Mouse (Mus musculus): ENCODE results near the gene Camta1.
"Not testable (repeated sequence)": the region's sequence is repeated elsewhere in the genome, so short reads cannot be mapped to it uniquely, and the experiment has no call there.

Camta1 gene

DNA sequence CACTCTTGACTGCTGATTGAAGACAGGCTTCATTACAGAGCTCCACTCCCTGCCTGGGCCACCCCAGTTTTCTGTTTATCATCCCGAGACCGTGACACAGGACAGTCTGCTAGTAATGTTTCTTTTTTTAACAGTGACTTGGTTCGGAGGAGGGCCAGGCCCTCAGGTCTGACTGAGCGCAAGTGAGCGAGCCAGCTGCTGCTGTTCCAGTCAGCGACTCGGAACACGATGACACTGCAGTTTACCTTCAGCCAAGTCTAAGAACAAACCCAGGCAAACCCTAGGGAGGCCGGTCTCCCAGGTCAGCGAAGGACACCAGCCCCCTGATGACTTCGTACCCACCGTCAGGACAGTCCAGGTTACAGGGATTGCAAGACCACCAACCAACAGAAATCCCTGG is 959.6 kb downstream of the Camta1 start:
- no peak for DNase-seq (ENCODE audit: low read depth, low spot score)

DNA sequence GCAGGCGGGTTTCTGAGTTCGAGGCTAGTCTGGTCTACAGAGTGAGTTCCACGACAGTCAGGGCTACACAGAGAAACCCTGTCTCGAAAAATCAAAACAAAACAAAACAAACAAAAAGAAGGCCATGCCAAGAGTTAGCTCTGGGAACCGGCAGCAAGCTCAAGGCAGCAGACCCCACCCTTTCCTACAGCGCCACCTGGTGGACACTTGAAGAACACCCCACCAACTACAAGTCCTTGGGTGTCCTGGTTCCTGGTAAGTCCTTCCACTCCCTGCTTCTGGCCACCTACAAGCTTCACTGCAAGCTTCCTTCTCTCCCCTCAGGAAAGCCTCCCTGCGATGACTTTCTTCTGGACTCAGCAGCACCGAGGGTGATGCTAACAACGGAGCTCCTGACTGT is 960.0 kb downstream of the Camta1 start:
- peak; percentile 85 for DNase-seq (ENCODE audit: low read depth, low spot score)

DNA sequence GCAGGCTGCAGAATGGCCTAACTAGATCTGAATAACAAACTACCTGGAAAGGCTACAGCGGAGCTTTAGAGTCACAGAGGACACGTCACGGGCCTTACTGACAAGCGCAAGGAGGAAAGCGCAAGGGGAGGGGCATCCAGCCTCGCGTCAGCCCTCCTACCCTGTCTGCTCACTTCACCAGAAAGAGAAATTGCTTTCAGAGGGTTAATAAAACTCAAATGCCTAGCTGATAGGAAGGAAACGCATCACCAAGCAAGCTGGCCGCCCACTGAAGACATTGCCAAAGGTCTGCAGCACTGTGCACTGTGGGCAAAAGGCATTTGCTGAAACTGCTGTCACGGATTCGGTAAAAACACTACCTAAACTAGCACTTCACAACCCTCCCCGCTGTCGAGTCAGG is 961.2 kb downstream of the Camta1 start:
- DNase-seq (ENCODE audit: low read depth, low spot score) = no peak

DNA sequence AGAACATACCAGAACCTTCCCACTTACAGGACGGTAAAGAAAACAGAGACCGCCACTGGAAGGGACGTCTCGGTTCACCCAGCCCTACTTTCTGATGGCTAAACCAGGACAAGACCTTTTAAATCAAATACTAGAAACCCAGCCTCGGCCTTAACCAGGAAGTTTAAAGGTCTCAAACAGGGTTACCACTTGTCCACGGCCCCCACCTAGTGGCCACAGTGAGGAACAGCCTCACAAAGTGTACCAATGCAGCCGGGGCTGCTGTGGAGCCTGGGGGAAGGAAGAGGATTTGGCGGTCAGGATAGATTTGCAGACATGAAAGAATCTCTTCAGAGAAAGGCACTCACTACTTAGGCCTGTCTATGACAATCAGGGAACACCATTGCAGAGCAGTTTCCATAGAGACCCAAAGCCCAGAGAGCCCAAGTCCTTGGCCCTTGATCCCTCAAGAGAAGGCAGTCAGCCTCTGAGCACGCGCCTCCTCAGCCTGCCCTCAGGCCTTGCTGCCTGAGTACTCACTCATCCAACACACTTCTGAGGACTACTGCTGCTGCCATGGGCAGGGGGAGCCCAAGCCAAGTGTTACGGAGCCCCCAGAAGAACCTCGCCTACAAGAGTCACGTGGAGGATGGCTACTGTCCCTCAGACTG is 962.8 kb downstream of the Camta1 start:
- peak; percentile 81 for DNase-seq (ENCODE audit: low read depth, low spot score)

DNA sequence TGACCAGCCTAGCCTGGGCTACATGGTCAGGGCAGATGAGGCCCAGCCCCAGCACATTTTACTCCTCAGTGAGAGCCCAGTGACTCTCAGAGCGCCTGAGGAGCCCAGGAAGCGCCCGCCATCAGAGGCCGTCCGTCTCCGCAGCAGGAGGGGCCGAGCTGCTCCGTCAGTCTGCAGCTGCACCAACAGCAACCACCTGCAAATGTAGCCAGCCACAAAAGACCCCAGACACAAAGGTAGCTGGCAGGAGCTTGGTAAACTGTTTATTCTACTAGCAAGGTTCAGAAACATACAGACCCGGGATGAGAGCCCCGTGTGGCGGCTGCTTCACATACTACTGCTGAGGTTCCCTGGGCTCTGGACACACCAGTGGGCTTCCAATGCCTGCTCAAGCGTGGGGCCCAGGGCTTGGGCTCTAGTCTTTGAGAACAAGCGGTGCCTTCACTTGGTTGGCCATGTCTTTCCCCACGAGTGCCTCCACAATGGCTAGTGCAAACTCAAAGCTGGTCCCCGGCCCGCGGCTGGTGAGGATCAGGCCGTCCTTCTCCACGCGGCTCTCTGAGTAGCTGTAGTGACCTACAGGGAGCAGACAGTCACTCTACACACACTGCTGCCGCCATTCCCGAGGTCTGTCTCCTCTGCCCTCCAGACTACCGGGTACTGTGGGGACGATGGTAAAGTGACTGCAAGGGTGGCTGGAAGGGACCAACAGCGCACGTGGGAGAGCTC is 964.6 kb downstream of the Camta1 start:
- DNase-seq (ENCODE audit: low read depth, low spot score) = no peak

DNA sequence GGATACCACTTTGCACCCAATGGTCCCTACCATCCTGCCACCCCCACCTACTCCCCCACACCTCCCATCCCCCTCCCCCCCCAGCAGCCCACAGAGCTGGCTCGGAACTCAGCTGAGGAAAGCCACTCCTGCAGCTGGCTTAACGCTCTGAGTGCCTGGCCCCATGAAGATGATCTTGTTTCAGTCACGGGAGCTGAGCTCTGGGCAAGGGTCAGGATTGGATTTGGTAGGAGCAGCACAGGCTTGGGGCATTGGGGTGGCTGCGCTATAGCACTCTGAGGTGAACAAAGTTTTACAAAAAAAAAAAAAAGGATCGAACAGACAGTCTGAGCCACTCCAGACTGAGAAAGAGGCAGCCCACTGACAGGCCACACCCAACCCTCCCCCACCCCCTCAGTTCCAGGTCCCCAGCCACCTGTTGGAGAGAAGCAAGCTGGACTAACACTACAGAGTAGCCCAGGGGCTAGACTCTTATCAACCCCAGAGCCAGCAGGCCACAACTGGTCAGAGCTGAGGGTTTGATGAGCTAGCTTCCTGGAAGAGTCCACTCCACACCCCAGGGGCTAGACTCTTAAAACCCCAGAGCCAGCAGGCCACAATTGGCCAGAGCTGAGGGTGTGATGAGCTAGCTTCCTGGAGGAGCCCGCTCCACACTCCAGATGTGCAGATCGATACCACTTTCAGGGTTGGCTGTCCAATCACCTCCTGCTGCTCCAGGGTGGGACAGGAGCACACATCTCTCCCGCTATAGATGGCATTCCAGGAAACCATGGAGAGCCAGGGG is 966.8 kb downstream of the Camta1 start:
- DNase-seq (ENCODE audit: low read depth, low spot score) = no peak

DNA sequence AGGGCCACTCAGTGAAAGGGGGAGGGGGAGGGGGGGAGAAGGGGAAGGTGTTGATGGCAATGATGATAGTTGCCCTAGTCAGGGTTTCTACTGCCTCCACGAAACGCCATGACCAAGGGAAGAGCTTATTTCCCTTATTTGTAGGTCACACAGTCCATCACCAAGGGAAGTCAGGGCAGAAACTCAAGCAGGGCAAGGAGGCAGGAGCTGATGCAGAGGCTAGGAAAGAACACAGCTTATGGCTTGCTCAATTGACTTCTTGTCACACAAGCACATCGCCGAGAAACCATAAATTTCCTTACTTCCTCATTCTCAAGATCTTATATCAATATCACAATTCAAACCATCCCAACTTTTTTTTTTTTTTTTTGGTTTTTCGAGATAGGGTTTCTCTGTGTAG is 970.4 kb downstream of the Camta1 start:
- DNase-seq (ENCODE audit: low read depth, low spot score) = no peak

DNA sequence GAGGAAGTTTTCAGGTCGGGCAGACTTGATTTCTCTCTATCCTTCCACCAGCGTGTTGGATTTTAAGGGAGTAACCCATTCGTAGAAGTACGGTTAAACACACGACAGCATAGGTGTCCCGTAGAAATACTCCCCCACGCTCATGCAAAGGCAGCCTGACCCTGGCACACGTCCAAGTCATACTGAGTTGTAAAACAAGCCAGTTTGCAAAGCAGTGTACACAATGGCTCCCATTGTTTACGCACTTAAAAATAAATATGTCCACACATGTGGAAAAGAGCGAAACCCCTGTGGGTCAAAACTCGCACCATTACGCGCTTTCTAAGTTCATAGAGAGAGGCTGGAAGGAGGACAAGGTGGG is 971.7 kb downstream of the Camta1 start:
- DNase-seq (ENCODE audit: low read depth, low spot score) = no peak

DNA sequence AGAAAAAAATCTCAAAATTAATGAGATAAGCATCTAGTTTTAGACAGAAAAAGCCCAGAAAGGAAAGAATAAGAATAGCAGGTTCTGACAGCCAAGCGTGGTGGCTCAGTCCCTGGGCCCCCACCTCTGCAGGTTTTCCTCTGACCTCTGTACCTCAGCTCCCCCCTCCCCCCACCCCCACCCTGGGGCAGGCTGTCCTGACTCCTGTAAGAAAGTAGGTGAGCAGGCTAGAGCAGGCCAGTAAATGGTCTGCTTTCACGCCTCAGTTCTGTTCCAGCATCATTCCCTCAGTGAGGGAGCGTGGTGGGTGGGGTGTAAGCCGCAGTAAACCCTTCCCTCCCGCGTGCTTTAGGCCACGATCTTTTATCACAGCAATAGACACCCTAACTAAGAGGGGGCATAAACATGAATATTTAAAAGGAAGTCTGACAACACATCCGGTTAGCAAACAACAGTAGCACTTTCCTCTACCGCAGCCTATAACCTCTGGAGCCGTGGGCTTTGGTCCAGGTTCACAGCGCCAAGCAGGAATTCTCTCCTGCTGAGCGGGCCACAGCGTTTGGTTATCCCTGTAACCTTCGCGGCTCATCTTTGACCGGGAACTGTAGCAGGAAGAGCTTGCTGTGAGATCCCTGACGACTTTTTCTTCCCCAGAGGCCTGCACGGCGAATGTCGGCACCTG is 972.3 kb downstream of the Camta1 start:
- DNase-seq (ENCODE audit: low read depth, low spot score) = no peak

DNA sequence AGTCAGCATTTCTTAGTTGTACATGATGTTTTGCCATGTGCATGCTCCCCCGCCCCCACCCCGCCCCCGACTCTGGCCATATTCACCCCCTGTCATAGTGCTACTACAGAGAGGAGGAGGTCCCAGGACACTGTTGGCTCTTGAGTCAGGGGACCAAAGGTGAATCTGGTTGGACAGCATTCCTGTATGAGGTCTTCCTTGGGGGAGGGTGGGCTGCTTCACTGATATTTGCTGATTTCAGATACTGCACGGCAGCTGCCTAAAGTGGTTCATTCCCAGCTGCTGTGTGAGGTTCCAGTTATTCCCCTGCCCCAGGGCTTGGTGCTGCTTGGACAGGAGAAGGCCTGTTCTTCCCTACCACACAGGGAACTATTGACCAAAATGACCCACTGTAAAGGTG is 973.2 kb downstream of the Camta1 start:
- no peak for DNase-seq (ENCODE audit: low read depth, low spot score)

DNA sequence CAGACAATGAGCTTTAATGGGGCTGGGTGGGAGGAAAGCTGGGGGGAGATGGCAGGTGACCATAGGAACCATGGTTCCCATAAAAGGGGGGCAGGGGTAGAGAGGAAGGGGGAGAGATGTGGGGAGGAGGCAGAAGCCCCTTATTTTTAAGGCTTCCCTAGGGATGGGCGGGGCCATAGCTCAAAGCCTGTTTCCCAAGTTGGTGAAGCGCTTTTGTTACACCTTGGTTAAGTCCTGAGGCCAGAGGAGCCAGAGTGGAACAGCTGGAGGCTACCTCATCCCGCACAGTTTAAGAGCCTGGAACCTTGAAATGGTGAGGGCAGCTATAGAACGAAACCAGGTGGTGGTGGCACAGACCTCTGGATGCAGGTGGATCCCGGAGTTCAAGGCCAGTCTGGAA is 973.8 kb downstream of the Camta1 start:
- DNase-seq (ENCODE audit: low read depth, low spot score) = no peak

DNA sequence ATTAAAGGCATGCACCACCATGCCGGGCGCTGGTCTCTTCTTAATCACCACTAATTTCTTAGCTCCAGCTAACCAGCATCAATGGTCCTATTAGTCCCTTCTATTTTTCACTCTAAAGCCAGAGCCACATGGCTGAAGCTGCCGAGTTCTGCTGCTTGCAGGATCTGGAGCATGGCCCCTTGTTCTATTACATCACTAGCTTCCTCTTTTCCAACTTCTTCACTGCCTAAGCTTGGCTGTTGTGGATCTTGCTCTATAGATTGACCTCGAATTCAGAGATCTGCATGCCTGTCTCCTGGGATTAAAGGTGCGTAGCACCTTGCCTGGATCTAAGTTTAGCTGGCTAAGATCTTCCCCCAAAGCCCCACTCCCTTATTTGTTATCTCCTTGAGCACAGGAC is 979.0 kb downstream of the Camta1 start:
- DNase-seq (ENCODE audit: low read depth, low spot score) = no peak

DNA sequence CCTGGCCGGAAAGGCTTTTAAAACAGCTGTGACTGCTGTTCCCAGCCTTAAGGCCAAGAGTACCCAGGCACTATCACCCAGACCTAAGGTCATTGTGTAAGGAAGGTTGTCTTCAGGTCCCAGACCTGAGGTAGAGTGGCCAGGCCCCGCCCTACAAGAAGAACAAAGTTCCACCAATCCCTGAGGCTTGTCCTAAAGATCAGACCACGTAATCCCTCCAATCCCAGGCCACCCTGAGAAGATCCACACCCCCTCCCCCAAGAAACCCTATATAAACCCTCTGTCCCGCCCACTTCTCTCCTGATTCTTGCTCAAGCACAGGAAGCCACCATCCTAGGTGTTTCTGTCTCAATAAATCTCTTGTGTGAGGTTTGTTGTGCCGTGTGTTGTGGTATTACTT is 981.3 kb downstream of the Camta1 start:
- no peak for DNase-seq (ENCODE audit: low read depth, low spot score)

DNA sequence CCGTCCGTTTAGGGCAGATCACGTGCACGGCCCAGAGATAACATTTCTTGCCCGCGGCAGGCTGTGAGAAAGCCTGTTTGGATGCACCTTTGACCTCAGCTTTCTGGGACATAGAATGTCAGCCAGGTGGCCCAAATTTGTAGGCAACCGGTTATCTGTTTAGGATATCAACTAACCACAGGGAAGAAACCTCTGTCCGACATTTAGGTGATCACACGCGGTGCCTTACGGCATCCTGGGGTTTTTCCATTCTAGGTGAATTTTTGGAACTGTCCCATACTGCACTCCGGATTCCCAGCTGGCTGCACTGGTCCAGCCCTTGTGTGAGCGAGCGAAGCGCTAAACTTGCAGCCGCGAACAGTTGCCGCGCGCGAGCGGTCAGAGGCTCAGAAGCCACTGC is 982.0 kb downstream of the Camta1 start:
- no peak for DNase-seq (ENCODE audit: low read depth, low spot score)

DNA sequence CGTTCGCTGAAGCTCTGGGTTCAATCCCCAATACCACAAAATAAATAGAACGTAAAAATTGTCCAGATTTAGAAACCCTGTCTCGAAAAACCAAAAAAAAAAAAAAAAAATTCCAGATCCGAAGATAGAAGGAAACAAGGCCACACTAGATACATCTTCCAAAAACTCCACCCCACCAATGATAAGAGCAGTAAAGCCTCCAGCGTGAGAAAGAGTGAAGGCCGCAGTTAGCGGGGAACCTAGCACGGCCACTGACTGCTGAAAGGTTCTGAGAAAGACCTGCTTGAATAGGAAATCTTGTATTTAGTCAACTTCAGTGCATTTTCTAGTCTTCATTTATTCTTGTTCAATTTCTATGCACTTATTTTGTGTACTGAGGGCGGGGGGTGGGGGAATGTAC is 986.3 kb downstream of the Camta1 start:
- DNase-seq (ENCODE audit: low read depth, low spot score) = no peak

DNA sequence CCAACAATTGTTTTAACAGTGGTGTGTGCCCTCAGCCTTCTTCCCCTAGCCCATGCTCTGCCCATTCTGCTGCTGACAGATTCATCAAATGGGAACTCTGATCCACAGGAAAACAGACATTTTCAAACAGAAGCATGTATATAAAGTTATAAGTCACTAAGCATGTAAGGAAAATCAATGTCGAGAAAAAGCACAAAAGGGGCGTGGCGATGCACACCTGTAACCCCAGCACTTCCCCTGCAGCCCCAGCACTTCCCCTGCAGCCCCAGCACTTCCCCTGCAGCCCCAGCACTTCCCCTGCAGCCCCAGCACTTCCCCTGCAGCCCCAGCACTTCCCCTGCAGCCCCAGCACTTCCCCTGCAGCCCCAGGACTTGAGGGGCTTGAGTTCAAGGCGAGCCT is 987.3 kb downstream of the Camta1 start:
- DNase-seq (ENCODE audit: low read depth, low spot score) = not testable (repeated sequence)

DNA sequence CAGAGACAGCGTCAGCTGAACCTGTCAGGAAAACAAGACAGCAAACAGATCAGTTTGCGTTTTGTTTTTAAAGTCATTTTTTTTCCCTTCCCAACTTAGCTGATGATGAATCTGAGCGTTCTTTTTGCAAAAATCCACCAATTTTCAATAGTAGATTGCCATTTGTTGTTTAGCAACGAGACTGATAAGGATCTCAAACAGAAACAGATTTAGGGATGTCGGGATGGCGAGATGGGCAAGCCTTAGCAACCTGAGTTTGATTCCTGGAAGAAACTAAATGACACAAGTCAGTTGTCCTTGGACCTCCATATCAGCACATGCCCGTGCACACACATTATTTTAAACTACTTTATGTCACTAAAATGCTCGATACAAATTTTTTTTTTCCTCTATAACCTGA is 989.0 kb downstream of the Camta1 start:
- DNase-seq (ENCODE audit: low read depth, low spot score) = no peak

DNA sequence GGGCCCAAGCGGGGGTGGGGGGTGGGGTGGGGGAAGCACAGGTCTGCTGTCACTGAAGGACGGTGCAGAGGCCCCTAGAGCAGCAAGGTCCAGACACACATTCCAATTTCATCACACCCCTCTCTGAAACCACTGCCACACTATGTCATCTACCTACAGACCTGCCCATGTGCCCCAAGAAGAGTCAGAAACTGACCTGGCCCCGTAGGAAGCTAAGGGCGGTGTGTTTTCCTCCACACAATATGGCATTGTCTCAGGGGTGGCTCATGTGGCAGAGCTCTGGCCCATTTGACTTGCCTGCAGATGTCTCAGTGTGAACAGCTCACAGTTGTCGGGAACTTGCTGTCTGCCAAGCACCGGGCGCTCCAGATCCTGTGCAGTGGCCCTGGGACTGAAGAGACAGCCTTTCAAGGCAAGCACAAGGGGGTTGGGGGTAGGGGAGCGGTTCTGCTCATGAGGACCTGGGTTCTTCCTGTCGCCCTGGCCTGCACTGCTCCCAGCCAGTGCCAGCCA is 989.5 kb downstream of the Camta1 start:
- DNase-seq (ENCODE audit: low read depth, low spot score) = peak; percentile 55

DNA sequence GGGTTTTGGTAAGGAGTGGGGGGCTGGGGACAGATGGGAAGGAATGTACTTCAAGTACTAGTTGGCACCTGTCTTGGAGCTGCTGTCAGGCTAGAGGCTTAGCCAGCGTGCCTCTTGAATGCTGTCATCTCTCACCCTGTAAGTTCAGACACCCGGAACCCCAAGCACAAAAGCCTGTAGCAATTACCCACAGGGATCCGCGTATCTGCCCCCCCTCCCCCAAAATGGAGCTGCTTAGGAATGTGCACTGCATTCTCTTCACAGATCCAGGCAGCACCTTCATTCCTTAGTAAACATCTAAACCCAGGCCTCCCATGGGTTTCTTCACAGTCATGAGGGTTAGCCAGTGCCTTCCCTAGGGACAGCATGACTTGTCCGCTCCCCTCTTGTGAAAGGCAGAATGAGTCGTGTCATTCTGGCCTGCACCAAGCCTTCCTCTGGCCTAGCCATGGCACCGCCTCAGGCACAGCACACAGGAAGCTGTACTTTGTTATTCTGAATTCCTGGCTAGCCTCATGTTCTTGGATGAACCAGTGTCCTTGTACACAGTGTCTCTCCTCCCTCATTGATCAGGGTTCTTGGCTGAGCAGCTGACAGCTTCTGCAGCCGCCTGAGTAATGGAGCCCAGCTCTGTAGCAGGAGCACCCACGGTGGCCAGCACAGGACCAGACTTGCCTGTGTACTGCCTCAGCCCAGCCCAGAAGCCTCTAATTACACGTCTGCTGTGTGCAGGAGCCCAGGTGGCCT is 990.1 kb downstream of the Camta1 start:
- peak; percentile 93 for DNase-seq (ENCODE audit: low read depth, low spot score)

DNA sequence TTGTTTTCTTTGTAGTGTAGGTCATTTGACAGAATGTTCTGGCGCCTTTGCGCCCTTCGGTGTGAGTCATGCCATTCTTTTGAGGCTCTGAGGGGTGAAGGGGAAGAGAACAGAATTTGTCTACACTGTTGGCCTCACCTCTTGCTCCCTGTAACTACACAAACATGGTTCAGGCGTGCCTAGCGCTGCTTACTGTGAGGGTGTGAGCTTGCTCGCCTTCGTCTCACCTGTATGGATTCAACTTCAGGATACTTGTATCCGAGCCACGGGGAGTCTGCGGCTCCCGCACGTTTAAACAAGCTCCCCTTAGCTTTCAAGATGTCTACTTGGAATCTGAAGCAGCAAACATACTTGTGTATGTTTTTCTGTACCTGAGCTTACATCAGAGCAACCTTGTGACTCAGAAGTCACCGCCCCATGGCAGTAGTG is 990.7 kb downstream of the Camta1 start:
- peak; percentile 55 for DNase-seq (ENCODE audit: low read depth, low spot score)

Measured in 3T3-L1 (cell line).